Mouse (Mus musculus): ENCODE data around the gene Actl7b. TPM values are rescaled to one million over a fixed set of nuclear protein-coding genes. Genes with fewer than 3 reads are reported as not detected.

The Actl7b gene
- polyA plus RNA-seq, 1 experiment from 2014 or later, result not detected

DNA sequence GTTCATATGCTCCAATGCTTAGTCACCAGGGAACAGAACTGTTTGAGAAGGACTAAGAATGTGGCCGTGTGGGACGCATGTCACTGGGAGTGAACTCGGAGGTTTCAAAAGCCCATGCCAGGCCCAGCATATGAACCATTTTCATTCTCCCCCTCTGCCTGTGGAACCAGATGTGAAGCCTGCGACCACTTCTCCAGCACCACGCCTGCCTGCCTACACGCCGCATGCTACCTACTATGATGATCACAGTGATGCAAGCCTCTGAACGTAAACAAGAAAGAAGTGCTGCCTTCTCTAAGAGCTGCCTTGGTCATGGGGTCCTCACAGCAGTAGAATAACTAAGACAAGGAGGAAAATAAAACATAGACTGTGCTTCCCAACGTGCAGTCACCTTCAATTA is 6.2 kb upstream of the Actl7b start:
- DNase-seq (ENCODE audit: low spot score), result no peak
- Histone ChIP-seq H3K4me2 (ENCODE audit: low read length) (no peak overlapping the region), H3K9me3 (replicated peaks; ENCODE audit: low read length) (no peaks in the 10 kb centered on the region), H3K27ac (no peak overlapping the region), H3K36me3 (ENCODE audit: insufficient read depth, low read length) (peaks cover 19% of the 10 kb centered on the region), H3K4me3 (replicated peaks; ENCODE audit: low read depth, low read length) (no peak overlapping the region), H3K27me3 (ENCODE audit: insufficient read depth, low read length) (no peaks in the 10 kb centered on the region), H3K4me1 (replicated peaks; ENCODE audit: insufficient read depth, low read length) (no peaks in the 10 kb centered on the region), H3K9ac (ENCODE audit: low read depth, low read length) (no peak overlapping the region)
- no peak for ATAC-seq (replicated peaks; ENCODE audit: low FRiP score, low read depth)
- 96% methylated on average over 9 of the region's 9 CpGs for WGBS
- no peak for TF ChIP-seq CTCF (IDR thresholded peaks at IDR 0.05; ENCODE audit: low read depth)

DNA sequence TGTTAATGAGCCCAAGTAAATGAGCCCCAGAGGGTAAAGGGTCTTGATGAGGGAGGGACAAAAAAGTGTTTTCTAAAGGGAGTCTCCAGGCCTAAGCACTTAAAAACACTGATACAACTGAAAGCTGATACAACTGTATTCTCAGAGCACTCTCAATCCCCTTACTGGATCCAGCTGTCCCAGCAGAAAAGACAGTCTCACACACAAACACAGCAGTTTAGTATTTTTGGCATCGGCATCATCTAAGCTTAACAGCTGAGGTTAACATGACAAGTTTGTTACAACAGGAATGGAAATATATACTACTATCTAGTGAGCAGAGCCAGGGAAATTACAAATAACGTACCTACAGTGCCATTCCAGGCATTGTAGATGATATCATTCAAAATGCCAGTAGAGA is 5.1 kb upstream of the Actl7b start:
- Histone ChIP-seq H3K4me1 (replicated peaks; ENCODE audit: insufficient read depth, low read length) (no peaks in the 10 kb centered on the region), H3K9ac (ENCODE audit: low read depth, low read length) (no peak overlapping the region), H3K36me3 (ENCODE audit: insufficient read depth, low read length) (peaks cover 12% of the 10 kb centered on the region), H3K4me3 (replicated peaks; ENCODE audit: low read depth, low read length) (no peak overlapping the region), H3K4me2 (ENCODE audit: low read length) (no peak overlapping the region), H3K27ac (no peak overlapping the region), H3K27me3 (ENCODE audit: insufficient read depth, low read length) (no peaks in the 10 kb centered on the region), H3K9me3 (replicated peaks; ENCODE audit: low read length) (no peaks in the 10 kb centered on the region)
- DNase-seq (ENCODE audit: low spot score) (peak; percentile 29), ATAC-seq (replicated peaks; ENCODE audit: low FRiP score, low read depth) (no peak)
- WGBS, result 65% methylated on average over 2 of the region's 2 CpGs
- no peak for TF ChIP-seq CTCF (IDR thresholded peaks at IDR 0.05; ENCODE audit: low read depth)

DNA sequence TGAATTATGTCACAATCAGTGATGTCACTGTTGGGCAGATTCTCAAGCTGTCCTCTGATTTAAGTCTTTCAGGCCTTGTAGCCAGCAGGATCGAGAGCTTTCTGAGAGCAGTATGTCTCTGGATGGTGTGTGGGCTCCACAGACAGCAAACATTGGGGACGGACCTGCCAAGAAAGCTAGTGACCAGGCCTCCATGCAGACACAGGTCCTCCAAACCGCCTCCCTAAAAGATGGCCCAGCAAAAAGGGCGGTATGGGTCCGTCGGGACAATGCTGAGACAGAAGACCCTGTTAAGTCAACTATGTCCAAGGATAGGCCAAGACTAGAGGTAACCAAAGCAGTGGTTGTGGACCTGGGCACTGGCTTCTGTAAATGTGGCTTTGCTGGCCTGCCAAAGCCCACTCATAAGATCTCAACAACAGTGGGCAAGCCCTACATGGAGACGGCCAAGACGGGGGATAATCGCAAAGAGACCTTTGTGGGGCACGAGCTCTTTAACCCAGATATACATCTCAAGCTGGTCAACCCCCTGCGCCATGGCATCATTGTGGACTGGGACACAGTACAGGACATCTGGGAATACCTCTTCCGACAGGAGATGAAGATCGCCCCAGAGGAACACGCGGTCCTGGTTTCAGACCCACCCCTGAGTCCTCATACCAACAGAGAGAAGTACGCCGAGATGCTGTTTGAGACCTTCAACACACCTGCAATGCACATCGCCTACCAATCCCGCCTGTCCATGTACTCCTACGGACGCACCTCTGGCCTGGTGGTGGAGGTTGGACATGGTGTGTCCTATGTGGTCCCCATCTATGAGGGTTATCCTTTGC is 2.3 kb upstream of the Actl7b start, which contains the start of gene Actl7a:
Gene Actl7a (plus strand): TSS at position 51 of the 833 bp plus-strand sequence.
- WGBS, result 97% methylated on average over 21 of the region's 21 CpGs
- Histone ChIP-seq H3K9me3 (replicated peaks; ENCODE audit: low read length) (no peaks in the 10 kb centered on the region), H3K4me3 (replicated peaks; ENCODE audit: low read depth, low read length) (no peak within 1 kb of the TSS), H3K27me3 (ENCODE audit: insufficient read depth, low read length) (no peaks in the 10 kb centered on the region), H3K4me1 (replicated peaks; ENCODE audit: insufficient read depth, low read length) (no peaks in the 10 kb centered on the region), H3K9ac (ENCODE audit: low read depth, low read length) (no peak within 1 kb of the TSS), H3K27ac (no peak within 1 kb of the TSS), H3K36me3 (ENCODE audit: insufficient read depth, low read length) (no peaks in the 10 kb centered on the region), H3K4me2 (ENCODE audit: low read length) (no peak within 1 kb of the TSS)
- DNase-seq (ENCODE audit: low spot score) (no peak), ATAC-seq (replicated peaks; ENCODE audit: low FRiP score, low read depth) (no peak)
- TF ChIP-seq CTCF (IDR thresholded peaks at IDR 0.05; ENCODE audit: low read depth), result no peak

DNA sequence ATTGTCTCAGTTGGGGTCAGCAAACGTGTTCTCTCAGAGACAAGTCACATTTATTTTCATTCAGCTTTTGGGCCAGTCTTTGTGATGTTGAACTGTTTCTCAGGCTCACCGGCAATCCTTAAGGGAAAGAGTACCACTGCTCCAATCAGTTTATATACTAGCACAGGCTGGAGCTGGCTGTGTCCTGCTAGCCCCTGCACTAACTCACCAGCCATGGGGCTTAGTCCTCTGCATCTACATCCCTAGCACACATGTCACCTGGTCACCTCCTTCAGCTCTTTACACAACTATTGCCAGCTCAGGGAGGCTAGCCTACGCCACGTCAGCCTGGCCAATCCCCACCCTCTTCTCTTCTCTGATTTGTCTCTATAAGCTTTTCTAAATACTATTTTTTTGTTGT is 1.5 kb upstream of the Actl7b start:
- Histone ChIP-seq H3K27me3 (ENCODE audit: insufficient read depth, low read length) (no peaks in the 10 kb centered on the region), H3K27ac (no peak overlapping the region), H3K4me1 (replicated peaks; ENCODE audit: insufficient read depth, low read length) (no peaks in the 10 kb centered on the region), H3K4me2 (ENCODE audit: low read length) (no peak overlapping the region), H3K36me3 (ENCODE audit: insufficient read depth, low read length) (no peaks in the 10 kb centered on the region), H3K9me3 (replicated peaks; ENCODE audit: low read length) (no peaks in the 10 kb centered on the region), H3K4me3 (replicated peaks; ENCODE audit: low read depth, low read length) (no peak overlapping the region), H3K9ac (ENCODE audit: low read depth, low read length) (no peak overlapping the region)
- no peak for DNase-seq (ENCODE audit: low spot score)
- ATAC-seq (replicated peaks; ENCODE audit: low FRiP score, low read depth), result no peak
- no peak for TF ChIP-seq CTCF (IDR thresholded peaks at IDR 0.05; ENCODE audit: low read depth)
- 85% methylated on average over 4 of the region's 4 CpGs for WGBS

DNA sequence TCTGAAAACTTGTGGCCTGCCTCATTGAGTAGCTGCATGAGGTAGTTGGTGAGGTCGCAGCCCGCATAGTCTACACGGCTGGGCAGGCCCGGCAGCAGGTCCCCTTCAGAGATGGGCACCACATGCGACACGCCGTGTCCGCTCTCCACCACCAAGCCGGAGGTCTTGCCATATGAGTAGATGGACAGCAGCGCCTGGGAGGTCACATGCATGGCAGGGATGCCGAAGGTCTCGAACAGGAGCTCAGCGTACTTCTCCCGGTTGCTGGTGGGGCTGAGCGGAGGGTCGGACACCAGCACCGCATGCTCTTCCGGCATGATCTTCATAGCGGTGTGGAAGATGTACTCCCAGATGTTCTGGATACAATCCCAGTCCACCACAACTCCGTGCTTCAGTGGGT is 632 bp downstream of the Actl7b start:
- Histone ChIP-seq H3K27ac (no peak overlapping the region), H3K4me1 (replicated peaks; ENCODE audit: insufficient read depth, low read length) (no peaks in the 10 kb centered on the region), H3K4me3 (replicated peaks; ENCODE audit: low read depth, low read length) (no peak overlapping the region), H3K36me3 (ENCODE audit: insufficient read depth, low read length) (no peaks in the 10 kb centered on the region), H3K27me3 (ENCODE audit: insufficient read depth, low read length) (no peaks in the 10 kb centered on the region), H3K9ac (ENCODE audit: low read depth, low read length) (no peak overlapping the region), H3K9me3 (replicated peaks; ENCODE audit: low read length) (no peaks in the 10 kb centered on the region), H3K4me2 (ENCODE audit: low read length) (no peak overlapping the region)
- no peak for TF ChIP-seq CTCF (IDR thresholded peaks at IDR 0.05; ENCODE audit: low read depth)
- DNase-seq (ENCODE audit: low spot score), result no peak
- no peak for ATAC-seq (replicated peaks; ENCODE audit: low FRiP score, low read depth)
- WGBS, result 97% methylated on average over 20 of the region's 20 CpGs

DNA sequence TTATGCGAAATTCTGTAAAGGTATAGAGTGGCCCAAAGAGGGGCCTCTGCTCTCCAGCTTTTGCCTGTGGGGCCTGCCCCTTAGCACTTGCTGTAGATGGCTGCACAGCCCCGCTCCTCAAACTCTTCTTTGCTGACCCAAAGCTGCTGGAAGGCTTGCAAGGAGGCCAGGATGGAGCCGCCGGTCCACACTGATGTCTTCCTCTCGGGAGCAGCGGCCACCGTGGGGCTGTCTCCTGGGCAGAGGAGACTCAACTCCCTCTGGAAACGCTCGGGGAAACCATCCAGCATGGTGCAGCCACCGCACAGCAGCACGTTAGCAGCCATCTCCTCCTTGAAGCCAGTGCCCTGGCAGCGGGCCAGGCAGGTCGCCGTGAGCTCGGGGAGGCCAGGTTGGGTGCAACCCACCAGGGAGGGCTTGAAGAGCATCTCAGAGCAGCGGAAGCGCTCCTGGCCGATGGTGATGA is 1.2 kb downstream of the Actl7b start, which contains the start of gene Gm26657:
Gene Gm26657 (plus strand): TSS at position 51 of the 466 bp plus-strand sequence.
- no peaks in the 10 kb centered on the region for H3K9me3 ChIP-seq (replicated peaks; ENCODE audit: low read length)

More for the DNA sequence above, 1.2 kb downstream of the Actl7b start, which contains the start of gene Gm26657:
- no peak within 1 kb of the TSS for H3K27ac ChIP-seq
- H3K4me3 ChIP-seq (replicated peaks; ENCODE audit: low read depth, low read length), result no peak within 1 kb of the TSS
- TF ChIP-seq CTCF (IDR thresholded peaks at IDR 0.05; ENCODE audit: low read depth), result no peak
- no peaks in the 10 kb centered on the region for H3K27me3 ChIP-seq (ENCODE audit: insufficient read depth, low read length)
- H3K36me3 ChIP-seq (ENCODE audit: insufficient read depth, low read length), result no peaks in the 10 kb centered on the region
- ATAC-seq (replicated peaks; ENCODE audit: low FRiP score, low read depth) (no peak), DNase-seq (ENCODE audit: low spot score) (no peak)
- WGBS, result 82% methylated on average over 18 of the region's 18 CpGs
- H3K9ac ChIP-seq (ENCODE audit: low read depth, low read length), result no peak within 1 kb of the TSS
- H3K4me1 ChIP-seq (replicated peaks; ENCODE audit: insufficient read depth, low read length), result no peaks in the 10 kb centered on the region
- no peak within 1 kb of the TSS for H3K4me2 ChIP-seq (ENCODE audit: low read length)
